Mouse (Mus musculus) cerebellum, adult 18-20 months (tissue): ENCODE measurements around the gene Hpn.

Experiments used
- DNase-seq, 2 experiments: peaks; one replicate each; pipeline ENCODE4 v3.0.0; 2021

Hpn gene

DNA sequence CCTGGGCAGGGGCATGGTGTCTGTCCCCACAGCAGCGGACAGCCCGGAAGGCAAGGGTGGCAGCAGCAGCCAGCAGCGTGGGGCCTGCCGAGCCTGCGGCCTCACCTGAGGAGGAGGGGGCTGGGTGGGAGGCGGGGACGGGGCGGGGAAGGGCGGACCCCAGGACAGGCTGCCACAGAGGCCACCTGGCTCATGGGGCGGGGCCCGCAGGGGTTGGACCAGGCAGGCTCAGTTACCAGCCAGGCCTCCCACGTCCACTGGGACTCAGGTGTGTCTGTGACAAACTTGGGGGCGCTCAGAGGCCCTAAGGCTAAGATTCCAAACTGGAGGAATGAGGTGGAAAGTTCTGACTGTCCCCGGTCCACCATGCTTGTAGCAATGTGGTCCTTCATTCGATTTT, at the start of gene Hpn:
TSS of gene Hpn (minus strand) at position 109 of the 400 bp plus-strand sequence.
- DNase-seq = no peak

GRCm38 (mm10) chr7:31164748-31165147, 49.7 kb upstream of the Hpn start:
- DNase-seq = no peak

GRCm38 (mm10) chr7:31163666-31164577, 48.8 kb upstream of the Hpn start:
- DNase-seq = no peak

DNA sequence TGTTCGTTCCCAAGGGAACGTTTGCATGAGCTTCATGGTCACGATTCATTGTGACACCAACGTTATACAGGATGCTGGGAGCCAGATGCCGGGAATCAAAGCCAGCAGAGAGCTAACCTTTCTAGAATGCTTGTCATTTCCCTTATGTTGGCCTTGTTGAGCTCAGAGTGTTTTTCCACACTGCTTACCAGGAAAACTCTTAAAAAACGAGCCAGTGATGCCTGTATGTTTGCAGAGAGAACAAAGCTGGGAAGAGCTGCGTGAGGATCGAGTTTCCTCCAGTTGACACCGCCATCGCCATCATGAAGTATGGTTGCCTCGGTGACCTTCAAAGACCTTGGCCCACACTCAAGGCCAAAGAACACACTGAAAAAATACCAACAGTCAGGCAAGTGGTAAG, 47.2 kb upstream of the Hpn start:
- DNase-seq = no peak

DNA sequence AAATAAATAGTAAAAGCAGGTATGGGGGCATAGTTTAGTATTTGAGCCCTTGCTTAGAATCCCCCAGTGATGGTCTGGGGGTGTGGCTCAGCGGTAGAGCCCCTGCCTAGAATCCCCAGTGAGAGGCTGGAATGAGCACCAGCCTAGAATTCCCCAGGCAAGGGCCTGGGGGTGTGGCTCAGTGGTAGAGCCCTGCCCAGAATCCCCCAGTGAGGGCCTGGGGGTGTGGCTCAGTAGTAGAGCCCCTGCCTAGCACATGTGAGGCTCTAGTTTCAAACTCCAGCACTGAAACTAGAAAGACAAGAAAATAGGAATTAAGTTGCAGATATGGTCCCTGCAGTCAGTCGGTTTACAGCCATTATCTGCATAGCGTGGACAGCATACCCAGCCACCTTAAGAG, 46.7 kb upstream of the Hpn start:
- DNase-seq = no peak

DNA sequence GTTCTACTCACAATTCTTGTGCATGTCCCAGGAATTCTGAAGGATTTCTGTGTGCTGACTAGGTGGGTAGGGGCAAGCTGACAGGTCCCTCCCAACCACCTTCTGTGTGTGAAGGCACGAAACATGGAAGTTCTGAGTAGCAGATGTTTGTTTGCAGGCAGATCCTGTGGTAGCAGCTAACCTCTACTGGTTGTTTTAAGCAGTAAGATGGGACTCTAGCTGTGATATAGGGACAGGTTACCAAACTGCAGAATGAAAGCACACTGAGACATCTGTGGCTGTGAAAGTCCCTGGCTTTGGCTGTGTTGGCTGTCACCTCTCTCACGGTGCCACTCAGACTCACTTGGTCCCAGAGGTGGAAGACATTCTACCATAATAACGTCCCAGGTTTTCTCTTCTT, 46.2 kb upstream of the Hpn start:
- DNase-seq = no peak

GRCm38 (mm10) chr7:31160763-31161162, 45.7 kb upstream of the Hpn start:
- DNase-seq = no peak

GRCm38 (mm10) chr7:31156034-31156928, 41.2 kb upstream of the Hpn start:
- no peak for DNase-seq

GRCm38 (mm10) chr7:31155296-31156033, 40.4 kb upstream of the Hpn start, which contains the start of gene Gramd1a:
Gramd1a (minus strand) TSS chr7:31155896.
- DNase-seq = no peak

GRCm38 (mm10) chr7:31153536-31154320, 38.6 kb upstream of the Hpn start:
- DNase-seq = no peak

GRCm38 (mm10) chr7:31151301-31152241, 36.5 kb upstream of the Hpn start:
- DNase-seq = peak; percentile 54 to 65

- peak; percentile 93 to 94 for DNase-seq
Observed at GRCm38 (mm10) chr7:31150566-31151300, 35.6 kb upstream of the Hpn start.

- no peak for DNase-seq
Observed at GRCm38 (mm10) chr7:31149751-31150565, 34.9 kb upstream of the Hpn start.

DNA sequence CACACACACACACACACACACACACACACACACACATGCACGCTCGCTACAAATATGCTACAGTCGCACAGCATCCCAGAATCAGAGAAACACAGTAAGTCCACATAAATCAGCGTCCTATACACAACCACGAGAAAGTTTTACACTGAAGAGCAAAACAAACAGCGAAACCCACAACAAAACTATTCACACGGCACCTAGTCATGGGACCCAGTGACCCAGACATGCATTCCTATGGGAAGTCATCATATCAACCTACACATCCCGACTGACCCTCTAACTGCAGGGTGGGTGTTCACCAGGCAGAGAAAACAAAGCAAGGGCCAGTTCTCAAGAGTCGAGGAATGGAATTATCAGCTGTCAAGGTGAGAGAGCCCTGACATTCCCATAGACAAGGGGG, 34.2 kb upstream of the Hpn start:
- no peak for DNase-seq

DNA sequence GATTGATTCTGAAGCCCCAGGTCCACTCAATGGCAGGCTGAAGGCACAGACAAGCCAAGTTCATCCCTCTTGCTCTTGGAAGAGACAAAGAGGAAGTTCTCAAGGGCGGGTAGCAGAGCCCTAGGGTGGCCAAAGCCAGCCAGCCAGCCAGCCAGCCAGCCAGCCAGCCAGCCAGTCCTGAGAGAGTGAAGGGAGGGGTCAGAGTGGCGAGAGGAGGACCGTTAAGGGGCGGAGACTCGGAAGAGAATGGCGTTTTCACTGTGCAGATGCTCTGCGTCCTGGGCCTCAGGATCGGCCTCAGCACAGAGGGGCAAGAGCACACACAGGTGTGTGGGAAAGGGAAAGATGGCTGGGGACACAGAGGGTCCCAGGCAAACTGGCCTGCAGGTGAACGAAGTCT, 33.7 kb upstream of the Hpn start:
- peak; percentile 59 to 76 for DNase-seq

- DNase-seq = no peak
Observed at GRCm38 (mm10) chr7:31148086-31148485, 33.0 kb upstream of the Hpn start.

GRCm38 (mm10) chr7:31145596-31146160, 30.6 kb upstream of the Hpn start:
- no peak for DNase-seq

- DNase-seq = no peak
Observed at GRCm38 (mm10) chr7:31144886-31145285, 29.8 kb upstream of the Hpn start.

GRCm38 (mm10) chr7:31140941-31141340, 25.9 kb upstream of the Hpn start:
- no peak for DNase-seq
